Mouse (Mus musculus) C2C12 (cell line): ENCODE results near the gene Gm15737. TPM values are rescaled to one million over a fixed set of nuclear protein-coding genes. Genes with fewer than 3 reads are reported as not detected.

Experiments used
- H3K27me3 ChIP-seq: one replicate; pipeline ENCODE4 v1.6.1; 2011; ENCODE audit not compliant: control insufficient read depth, insufficient read depth, insufficient read length
- H3K36me3 ChIP-seq: one replicate; pipeline ENCODE4 v1.6.1; 2011; ENCODE audit not compliant: control insufficient read depth, insufficient read depth
- H3K4me3 ChIP-seq: one replicate; pipeline ENCODE4 v1.5.1; 2011; ENCODE audit warnings: mild to moderate bottlenecking, control low read depth; ENCODE audit not compliant: poor library complexity, insufficient read depth, severe bottlenecking
- H3K79me2 ChIP-seq: one replicate; pipeline ENCODE4 v1.6.1; 2011; ENCODE audit not compliant: control insufficient read depth, insufficient read depth
- H3K79me3 ChIP-seq: one replicate; pipeline ENCODE4 v1.6.1; 2011; ENCODE audit warnings: low read depth, control low read depth
- H3ac ChIP-seq: one replicate; pipeline ENCODE3; 2011; ENCODE audit warnings: low read depth; ENCODE audit not compliant: control insufficient read depth, insufficient read length
- CEBPB ChIP-seq: IDR thresholded peaks from one replicate; pipeline ENCODE4 v1.6.1; 2011; ENCODE audit warnings: low read depth, mild to moderate bottlenecking, control low read depth, moderate library complexity
- CTCF ChIP-seq: IDR thresholded peaks from one replicate; pipeline ENCODE4 v1.5.1; 2011; ENCODE audit not compliant: control insufficient read depth, insufficient read depth, insufficient read length
- FOSL1 ChIP-seq: IDR thresholded peaks from one replicate; pipeline ENCODE4 v1.8.0; 2011; ENCODE audit warnings: mild to moderate bottlenecking, low read length; ENCODE audit not compliant: poor library complexity, insufficient read depth, severe bottlenecking
- MAX ChIP-seq: IDR thresholded peaks from one replicate; pipeline ENCODE4 v1.6.1; 2011; ENCODE audit warnings: mild to moderate bottlenecking, control low read depth
- MYOD1 ChIP-seq: IDR thresholded peaks from one replicate; pipeline ENCODE4 v1.6.1; 2011; ENCODE audit warnings: low read depth; ENCODE audit not compliant: control insufficient read depth, insufficient read length
- MYOG ChIP-seq: IDR thresholded peaks from one replicate; pipeline ENCODE4 v1.6.1; 2011; ENCODE audit not compliant: control insufficient read depth, insufficient read length; ENCODE audit errors: extremely low read depth
- USF1 ChIP-seq: IDR thresholded peaks from one replicate; pipeline ENCODE4 v1.6.1; 2011; ENCODE audit warnings: low read depth, mild to moderate bottlenecking, control low read depth, moderate library complexity
- polyA plus RNA-seq: library from polyadenylated mRNA; unstranded; fragments of >200 nt; fragmentation: generic; extraction: Trizol; gene quantifications from one replicate; pipeline ENCODE4 v1.2.1, GENCODE M21; 2012; ENCODE audit warnings: missing spikeins

The Gm15737 gene
- polyA plus RNA-seq, 1 experiment, result not detected

DNA sequence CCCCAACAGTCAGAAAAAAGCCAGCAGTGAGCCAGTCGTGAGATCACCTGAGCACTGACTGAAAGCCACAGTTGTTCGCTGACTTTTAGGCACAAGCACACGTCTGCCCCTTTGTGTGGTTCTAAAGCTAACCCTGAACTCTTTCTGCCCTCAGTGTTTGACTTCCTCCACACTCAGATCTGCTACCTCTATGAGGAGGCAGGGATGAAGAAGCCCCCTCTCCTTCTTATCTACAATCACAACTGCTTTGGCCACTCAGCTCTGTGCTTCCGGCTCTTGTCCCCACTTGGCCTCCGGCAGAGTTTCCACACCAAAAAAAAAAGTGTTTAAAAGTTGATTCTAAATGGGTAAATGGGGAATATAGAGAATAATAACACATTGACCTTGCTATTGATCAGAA is 7.0 kb downstream of the Gm15737 start:
- H3ac ChIP-seq, result no peak overlapping the region
- no peaks in the 10 kb centered on the region for H3K79me3 ChIP-seq
- H3K27me3 ChIP-seq, result no peaks in the 10 kb centered on the region
- H3K36me3 ChIP-seq, result no peaks in the 10 kb centered on the region
- no peak overlapping the region for H3K4me3 ChIP-seq
- no peaks in the 10 kb centered on the region for H3K79me2 ChIP-seq
- no peak for TF ChIP-seq CTCF
- TF ChIP-seq FOSL1, result no peak
- no peak for TF ChIP-seq USF1
- TF ChIP-seq MAX, result no peak
- TF ChIP-seq CEBPB, result no peak
- no peak for TF ChIP-seq MYOD1
- TF ChIP-seq MYOG, result no peak

DNA sequence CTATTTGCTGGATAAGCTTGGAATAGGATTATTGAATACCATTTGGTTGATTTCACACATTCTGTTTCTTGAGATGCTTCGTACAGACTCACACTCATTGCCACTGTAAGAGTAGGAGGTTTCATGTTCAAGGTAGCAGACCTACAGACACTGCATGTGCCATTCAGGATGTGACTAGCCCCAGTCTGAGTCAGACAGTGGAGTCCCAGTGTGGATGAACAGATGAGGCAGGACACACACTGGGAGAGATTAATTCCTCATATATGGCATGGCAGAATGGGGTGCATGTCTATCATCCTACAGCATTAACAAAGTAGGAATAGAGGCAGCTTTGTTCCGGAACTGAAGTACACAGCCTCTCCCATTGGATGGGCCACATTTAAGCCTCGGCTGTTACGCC is 8.1 kb downstream of the Gm15737 start:
- Histone ChIP-seq H3K27me3 (no peaks in the 10 kb centered on the region), H3K79me3 (no peaks in the 10 kb centered on the region), H3K4me3 (no peak overlapping the region), H3K79me2 (no peaks in the 10 kb centered on the region), H3K36me3 (no peaks in the 10 kb centered on the region), H3ac (no peak overlapping the region)
- TF ChIP-seq CEBPB, result no peak
- TF ChIP-seq FOSL1, result no peak
- no peak for TF ChIP-seq MYOD1
- TF ChIP-seq CTCF, result no peak
- TF ChIP-seq MAX, result no peak
- no peak for TF ChIP-seq USF1
- no peak for TF ChIP-seq MYOG

DNA sequence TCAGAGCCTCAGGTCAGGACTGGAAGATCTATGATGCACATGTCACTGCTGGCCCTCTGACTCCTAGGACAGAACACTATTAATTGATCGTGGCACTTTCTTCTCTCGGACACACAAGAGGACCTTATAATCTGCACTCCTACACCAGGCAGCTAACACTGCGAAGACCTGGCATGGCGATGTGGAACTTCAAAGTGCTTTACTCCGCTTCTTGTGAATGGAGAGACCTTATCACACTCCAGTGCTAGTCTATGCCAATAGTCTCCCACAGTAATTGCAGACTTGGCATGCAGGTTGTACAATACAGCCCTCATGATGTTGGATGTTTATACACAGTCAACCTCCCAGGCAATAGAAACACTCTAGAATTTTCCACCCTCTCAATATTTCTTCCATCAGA is 9.6 kb downstream of the Gm15737 start:
- H3K4me3 ChIP-seq, result no peak overlapping the region
- no peaks in the 10 kb centered on the region for H3K36me3 ChIP-seq
- no peak overlapping the region for H3ac ChIP-seq
- no peaks in the 10 kb centered on the region for H3K79me3 ChIP-seq
- no peaks in the 10 kb centered on the region for H3K79me2 ChIP-seq
- H3K27me3 ChIP-seq, result no peaks in the 10 kb centered on the region
- TF ChIP-seq CTCF (no peak), MAX (no peak), USF1 (no peak), MYOD1 (no peak), MYOG (no peak), FOSL1 (no peak), CEBPB (no peak)

DNA sequence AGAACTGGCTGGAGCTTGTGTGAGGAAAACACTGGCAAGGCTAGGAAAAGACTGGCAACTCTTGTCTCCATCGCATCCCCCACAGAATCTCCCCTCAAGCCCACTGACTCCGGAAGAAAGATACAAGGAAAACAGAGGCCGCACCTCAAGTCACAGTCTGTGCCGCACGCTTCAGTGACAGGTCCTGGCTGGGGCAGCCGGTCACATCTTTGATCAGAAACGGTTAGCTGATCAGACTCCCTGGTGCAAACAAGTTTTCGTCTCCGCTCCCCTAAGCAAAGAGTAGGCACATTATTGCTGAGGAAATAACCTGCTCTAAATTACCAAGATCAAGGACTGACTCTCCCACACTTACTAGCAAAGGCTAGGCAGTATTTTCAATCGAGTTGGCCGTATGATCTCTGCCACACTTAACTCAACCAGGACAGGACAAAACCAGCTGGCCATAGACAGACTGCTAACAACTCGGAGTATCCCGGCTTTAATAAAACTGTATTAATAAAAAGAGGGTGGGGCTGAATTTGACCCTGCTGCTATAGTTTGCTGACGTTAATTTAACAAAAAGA is 10.6 kb downstream of the Gm15737 start:
- Histone ChIP-seq H3ac (no peak overlapping the region), H3K79me3 (no peaks in the 10 kb centered on the region), H3K27me3 (no peaks in the 10 kb centered on the region), H3K4me3 (no peak overlapping the region), H3K36me3 (no peaks in the 10 kb centered on the region), H3K79me2 (no peaks in the 10 kb centered on the region)
- TF ChIP-seq FOSL1, result no peak
- TF ChIP-seq USF1, result no peak
- TF ChIP-seq MAX, result no peak
- TF ChIP-seq CTCF, result no peak
- no peak for TF ChIP-seq MYOD1
- TF ChIP-seq CEBPB, result no peak

DNA sequence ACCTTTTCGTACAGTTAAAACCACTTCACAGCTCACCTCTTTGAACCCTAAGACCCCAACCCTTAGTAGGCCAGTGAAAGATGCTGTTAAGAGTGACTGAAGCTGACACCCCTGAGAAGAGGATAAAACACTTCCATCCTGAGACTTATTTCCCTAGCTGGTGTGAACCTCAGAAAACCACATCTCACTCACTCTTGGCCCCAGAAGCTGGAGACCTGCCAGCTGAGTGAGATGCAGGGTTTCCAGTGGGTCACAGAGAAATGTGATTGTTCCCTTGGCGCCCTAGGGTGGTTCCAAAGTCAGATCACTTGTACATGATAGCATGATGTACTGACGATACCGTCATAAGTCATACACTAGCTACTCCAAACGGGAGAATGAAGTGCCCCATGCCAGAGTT is 13.3 kb downstream of the Gm15737 start:
- H3K79me3 ChIP-seq, result no peaks in the 10 kb centered on the region
- no peak overlapping the region for H3K4me3 ChIP-seq
- no peaks in the 10 kb centered on the region for H3K27me3 ChIP-seq
- H3K36me3 ChIP-seq, result no peaks in the 10 kb centered on the region
- H3K79me2 ChIP-seq, result no peaks in the 10 kb centered on the region
- TF ChIP-seq CEBPB (no peak), MYOG (no peak), MAX (no peak), MYOD1 (no peak), CTCF (no peak), USF1 (no peak), FOSL1 (no peak)
- no peak overlapping the region for H3ac ChIP-seq
